Mouse (Mus musculus) liver, embryonic 15.5 days (tissue): Measurements from ENCODE around the gene Tbc1d10a. TPM values are rescaled to one million over a fixed set of nuclear protein-coding genes. Genes with fewer than 3 reads are reported as not detected.
"Not testable (repeated sequence)": the region's sequence is repeated elsewhere in the genome, so short reads cannot be mapped to it uniquely, and the experiment has no call there.

ENCODE experiments used
- ATAC-seq: fragments of 200-750 bp; cut with Nextera tagmentation; 2 replicates; pipeline ENCODE4 v1.8.0; 2017; ENCODE audit warnings: moderate number of reproducible peaks, mild to moderate bottlenecking, moderate library complexity; ENCODE audit not compliant: insufficient read depth
- H3K27ac ChIP-seq: fragments of 300-500 bp; sonication (generic); replicated peaks from 2 replicates; pipeline ENCODE4 v1.5.1; 2015; ENCODE audit warnings: mild to moderate bottlenecking, inconsistent platforms
- H3K27me3 ChIP-seq: fragments of 300-500 bp; sonication (generic); 2 replicates; pipeline ENCODE4 v1.6.1; 2015; ENCODE audit warnings: mild to moderate bottlenecking, inconsistent platforms
- H3K36me3 ChIP-seq: fragments of 300-500 bp; sonication (generic); replicated peaks from 2 replicates; pipeline ENCODE4 v1.6.1; 2015; ENCODE audit warnings: moderate library complexity, mild to moderate bottlenecking, inconsistent platforms
- H3K4me1 ChIP-seq: fragments of 300-500 bp; sonication (generic); replicated peaks from 2 replicates; pipeline ENCODE4 v1.6.1; 2015; ENCODE audit warnings: inconsistent platforms
- H3K4me2 ChIP-seq: fragments of 300-500 bp; sonication (generic); 2 replicates; pipeline ENCODE4 v1.6.1; 2015; ENCODE audit warnings: moderate library complexity, mild to moderate bottlenecking, inconsistent platforms
- H3K4me3 ChIP-seq: fragments of 300-500 bp; sonication (generic); replicated peaks from 2 replicates; pipeline ENCODE4 v1.5.1; 2015; ENCODE audit warnings: mild to moderate bottlenecking, inconsistent platforms
- H3K9ac ChIP-seq: fragments of 300-500 bp; sonication (generic); 2 replicates; pipeline ENCODE4 v1.6.1; 2015; ENCODE audit warnings: moderate library complexity, mild to moderate bottlenecking, inconsistent platforms
- H3K9me3 ChIP-seq: fragments of 300-500 bp; sonication (generic); replicated peaks from 2 replicates; pipeline ENCODE4 v1.6.1; 2016; ENCODE audit warnings: inconsistent platforms
- WGBS: fragments of 180-500 bp; shearing (Covaris S2); methylation state at CpG from one replicate; pipeline ENCODE4 v1.1.7; 2015; ENCODE audit warnings: mixed read lengths; ENCODE audit not compliant: insufficient replicate concordance; 5-methylcytosine and 5-hydroxymethylcytosine counted together
- polyA plus RNA-seq: library from polyadenylated mRNA; unstranded; fragments of >200 nt; fragmentation: Nextera tagmentation; extraction: Ambion mirVana; gene quantifications from 2 replicates; pipeline ENCODE4 v1.2.1, GENCODE M21; 2015

Tbc1d10a gene
- polyA plus RNA-seq, 1 experiment from 2014 or later: 7.0 TPM

DNA sequence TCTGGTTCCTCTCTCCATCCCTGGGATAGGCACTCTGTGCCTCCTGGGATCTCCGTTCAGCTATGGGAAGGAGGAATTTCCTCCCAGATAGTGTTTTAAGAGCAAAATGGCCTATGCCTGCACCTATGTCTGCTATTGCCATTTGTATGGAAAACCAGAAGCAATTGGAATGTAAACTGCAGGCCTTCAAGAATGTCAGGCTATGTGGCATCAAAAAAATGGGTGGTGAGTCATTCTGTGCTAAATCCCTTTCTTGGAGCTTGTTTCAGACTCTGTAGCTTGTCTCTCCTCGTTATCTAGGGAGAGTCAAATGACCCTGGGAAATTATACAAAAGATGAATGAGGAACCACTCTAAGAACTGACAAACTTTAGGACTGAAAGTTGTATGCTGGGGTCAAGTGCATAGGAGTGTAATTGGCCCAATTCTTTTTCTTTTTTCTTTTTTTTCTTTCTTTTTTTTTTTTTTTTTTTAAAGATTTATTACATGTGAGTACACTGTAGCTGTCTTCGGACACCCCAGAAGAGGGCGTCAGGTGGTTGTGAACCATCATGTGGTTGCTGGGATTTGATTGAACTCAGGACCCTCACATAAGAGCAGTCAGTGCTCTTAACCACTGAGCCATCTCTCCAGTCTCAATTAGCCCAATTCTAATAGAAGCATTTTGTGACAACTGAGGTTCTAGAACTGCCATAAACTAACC lies 2.2 kb upstream of the Tbc1d10a start:
- H3K27ac ChIP-seq: no peak overlapping the region
- H3K4me3 ChIP-seq: no peak overlapping the region
- no peak for ATAC-seq
- no peak overlapping the region for H3K4me2 ChIP-seq
- no peaks in the 10 kb centered on the region for H3K27me3 ChIP-seq
- peaks cover 21% of the 10 kb centered on the region for H3K4me1 ChIP-seq
- peaks cover 39% of the 10 kb centered on the region for H3K36me3 ChIP-seq
- no peaks in the 10 kb centered on the region for H3K9me3 ChIP-seq
- WGBS: 65% methylated on average over 4 of the region's 4 CpGs
- H3K9ac ChIP-seq: no peak overlapping the region

DNA sequence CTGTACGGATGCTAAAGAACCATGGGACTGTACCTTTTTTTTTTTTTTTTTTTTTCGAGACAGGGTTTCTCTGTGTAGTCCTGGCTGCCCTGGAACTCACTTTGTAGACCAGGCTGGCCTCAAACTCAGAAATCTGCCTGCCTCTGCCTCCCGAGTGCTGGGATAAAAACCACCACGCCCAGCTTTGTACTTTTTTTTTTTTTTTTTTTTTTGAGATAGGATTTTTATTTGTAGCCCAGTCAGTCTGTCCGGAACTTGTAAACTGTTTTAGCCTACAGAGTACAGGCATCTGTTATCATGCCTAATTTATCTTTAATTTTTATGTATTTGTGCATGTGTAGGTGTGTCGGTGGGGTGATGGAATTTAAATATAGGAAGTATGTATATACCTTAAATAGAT lies 1.1 kb upstream of the Tbc1d10a start:
- H3K4me3 ChIP-seq, H3K9me3 ChIP-seq, H3K9ac ChIP-seq, ATAC-seq, H3K4me2 ChIP-seq, H3K27ac ChIP-seq, H3K27me3 ChIP-seq: not testable (repeated sequence)
- Histone ChIP-seq H3K4me1 (peaks cover 27% of the 10 kb centered on the region), H3K36me3 (peaks cover 28% of the 10 kb centered on the region)
- 72% methylated on average over 6 of the region's 6 CpGs for WGBS

- 24% methylated on average over 9 of the region's 9 CpGs for WGBS
- Histone ChIP-seq H3K9me3 (no peaks in the 10 kb centered on the region), H3K27me3 (no peaks in the 10 kb centered on the region), H3K27ac (no peak overlapping the region), H3K4me2 (peak overlapping the region; percentile 98), H3K4me1 (peaks cover 38% of the 10 kb centered on the region), H3K4me3 (peak overlapping the region; percentile 86), H3K9ac (peak overlapping the region; percentile 93), H3K36me3 (peaks cover 10% of the 10 kb centered on the region)
- ATAC-seq: no peak
These were observed 720 bp downstream of the Tbc1d10a start for GRCm38 (mm10) chr11:4187318-4187700.

DNA sequence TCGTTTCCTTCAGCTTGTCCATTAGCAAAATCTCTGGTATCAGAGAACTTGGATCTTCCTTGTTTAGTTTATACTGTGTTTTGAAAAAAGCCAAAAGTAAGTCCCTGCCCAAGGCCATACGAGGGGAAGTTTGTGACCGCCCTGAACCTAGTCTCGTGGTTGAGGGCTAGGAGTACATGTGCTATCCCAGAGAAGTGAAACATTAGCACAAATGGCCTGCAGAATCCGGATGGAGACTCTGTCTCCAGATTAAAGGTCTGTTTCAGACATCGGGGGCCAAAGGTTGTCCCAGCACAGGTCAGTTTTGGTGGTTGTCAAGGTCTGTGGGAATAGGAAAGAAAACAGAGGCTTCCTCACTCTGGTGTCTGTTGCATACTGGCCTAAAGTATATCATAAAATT lies 2.6 kb downstream of the Tbc1d10a start:
- H3K27me3 ChIP-seq: no peaks in the 10 kb centered on the region
- no peaks in the 10 kb centered on the region for H3K9me3 ChIP-seq
- WGBS: 62% methylated on average over 6 of the region's 6 CpGs
- no peaks in the 10 kb centered on the region for H3K36me3 ChIP-seq
- peaks cover 38% of the 10 kb centered on the region for H3K4me1 ChIP-seq
- H3K27ac ChIP-seq: no peak overlapping the region
- no peak overlapping the region for H3K4me2 ChIP-seq
- no peak overlapping the region for H3K4me3 ChIP-seq
- H3K9ac ChIP-seq: no peak overlapping the region
- ATAC-seq: no peak

- no peaks in the 10 kb centered on the region for H3K9me3 ChIP-seq
- H3K27ac ChIP-seq: no peak overlapping the region
- WGBS: 74% methylated on average over 3 of the region's 3 CpGs
- peaks cover 38% of the 10 kb centered on the region for H3K4me1 ChIP-seq
- ATAC-seq: no peak
- H3K36me3 ChIP-seq: no peaks in the 10 kb centered on the region
- H3K27me3 ChIP-seq: no peaks in the 10 kb centered on the region
- no peak overlapping the region for H3K9ac ChIP-seq
- H3K4me2 ChIP-seq: no peak overlapping the region
- no peak overlapping the region for H3K4me3 ChIP-seq
These were observed 4.1 kb downstream of the Tbc1d10a start for GRCm38 (mm10) chr11:4190677-4191076.

- no peaks in the 10 kb centered on the region for H3K36me3 ChIP-seq
- no peaks in the 10 kb centered on the region for H3K27me3 ChIP-seq
- no peak overlapping the region for H3K4me3 ChIP-seq
- 73% methylated on average over 3 of the region's 3 CpGs for WGBS
- no peaks in the 10 kb centered on the region for H3K9me3 ChIP-seq
- no peak overlapping the region for H3K4me2 ChIP-seq
- ATAC-seq: no peak
- peaks cover 25% of the 10 kb centered on the region for H3K4me1 ChIP-seq
- no peak overlapping the region for H3K9ac ChIP-seq
- no peak overlapping the region for H3K27ac ChIP-seq
These were observed 6.2 kb downstream of the Tbc1d10a start for GRCm38 (mm10) chr11:4192757-4193156.

- Histone ChIP-seq H3K4me3 (no peak overlapping the region), H3K4me2 (no peak overlapping the region), H3K9ac (no peak overlapping the region), H3K27me3 (no peaks in the 10 kb centered on the region), H3K9me3 (no peaks in the 10 kb centered on the region), H3K4me1 (peaks cover 19% of the 10 kb centered on the region), H3K36me3 (no peaks in the 10 kb centered on the region), H3K27ac (no peak overlapping the region)
- no peak for ATAC-seq
These were observed 6.8 kb downstream of the Tbc1d10a start for GRCm38 (mm10) chr11:4193420-4193819.

GRCm38 (mm10) chr11:4195597-4196031 lies 9.0 kb downstream of the Tbc1d10a start:
- no peaks in the 10 kb centered on the region for H3K27me3 ChIP-seq
- H3K9me3 ChIP-seq: no peaks in the 10 kb centered on the region
- 38% methylated on average over 3 of the region's 3 CpGs for WGBS
- no peak overlapping the region for H3K9ac ChIP-seq
- H3K4me1 ChIP-seq: peaks cover 9% of the 10 kb centered on the region
- ATAC-seq: no peak
- H3K4me3 ChIP-seq: no peak overlapping the region
- no peak overlapping the region for H3K27ac ChIP-seq
- no peak overlapping the region for H3K4me2 ChIP-seq
- H3K36me3 ChIP-seq: no peaks in the 10 kb centered on the region

GRCm38 (mm10) chr11:4196636-4197035 lies 10.0 kb downstream of the Tbc1d10a start:
- Histone ChIP-seq H3K4me2 (no peak overlapping the region), H3K4me3 (no peak overlapping the region), H3K27me3 (no peaks in the 10 kb centered on the region), H3K36me3 (no peaks in the 10 kb centered on the region), H3K4me1 (no peaks in the 10 kb centered on the region), H3K27ac (no peak overlapping the region), H3K9ac (no peak overlapping the region), H3K9me3 (no peaks in the 10 kb centered on the region)
- no peak for ATAC-seq
- WGBS: 70% methylated on average over 8 of the region's 8 CpGs

DNA sequence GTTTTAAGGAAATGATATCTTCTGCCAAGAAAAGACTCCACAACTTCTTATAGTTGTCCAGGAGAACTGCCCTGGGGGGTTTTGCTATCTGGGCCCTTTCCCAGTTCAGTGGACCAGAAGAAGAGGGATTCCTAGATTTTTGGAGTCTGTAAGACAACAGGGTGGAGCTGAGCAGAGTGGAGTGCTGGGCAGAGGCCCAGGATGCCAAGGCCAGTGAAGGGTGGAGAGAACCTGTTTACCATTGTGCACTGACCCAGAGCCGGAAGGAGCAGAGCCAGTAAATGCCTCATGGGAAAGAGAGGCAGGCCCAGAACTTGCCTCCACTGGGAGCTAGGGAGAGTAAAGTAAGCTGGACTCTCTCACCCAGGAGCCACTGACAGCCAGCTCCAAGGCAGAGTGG lies 11.1 kb downstream of the Tbc1d10a start:
- Histone ChIP-seq H3K36me3 (no peaks in the 10 kb centered on the region), H3K27me3 (no peaks in the 10 kb centered on the region), H3K27ac (no peak overlapping the region), H3K9ac (no peak overlapping the region), H3K4me2 (no peak overlapping the region), H3K4me1 (no peaks in the 10 kb centered on the region; the same call in 1 of the 2 replicates), H3K9me3 (no peaks in the 10 kb centered on the region), H3K4me3 (no peak overlapping the region)
- WGBS: 72% methylated on average over 1 of the region's 1 CpGs
- ATAC-seq: no peak

DNA sequence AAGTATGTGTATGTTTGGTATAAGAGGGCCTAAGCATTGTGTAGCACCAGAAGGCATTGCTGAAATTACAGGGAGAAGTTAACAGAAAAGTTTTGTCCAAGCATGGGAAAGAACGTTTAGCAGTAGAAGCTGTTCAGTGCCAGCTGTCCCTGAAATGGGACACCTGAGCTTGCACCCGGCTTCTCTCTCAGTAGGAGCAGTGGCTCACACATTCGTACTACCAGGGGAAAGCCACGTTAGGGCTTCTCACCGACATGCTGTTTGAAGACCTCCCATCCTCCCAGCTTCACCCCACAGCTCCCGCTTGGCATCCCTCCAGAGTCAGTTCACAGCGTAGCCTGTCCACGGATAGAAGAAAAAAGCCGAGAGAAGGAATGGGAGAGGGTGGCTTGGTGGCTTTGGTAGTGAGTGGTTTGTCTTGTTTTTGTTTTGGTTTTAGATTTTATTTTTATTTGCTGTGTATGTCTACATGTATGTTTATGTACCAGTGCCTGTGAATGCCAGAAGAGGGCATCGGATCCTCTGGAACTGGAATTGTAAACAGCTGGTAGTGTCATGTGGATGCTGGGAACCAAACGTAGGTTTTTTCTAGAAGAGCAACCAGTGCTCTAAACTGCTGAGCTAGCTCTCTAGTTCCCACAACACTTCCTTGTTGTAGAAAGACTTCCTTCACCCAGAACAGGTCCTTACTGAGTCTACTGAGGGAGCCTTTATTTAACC lies 15.6 kb downstream of the Tbc1d10a start:
- 71% methylated on average over 11 of the region's 11 CpGs for WGBS

More for the DNA sequence above, 15.6 kb downstream of the Tbc1d10a start:
- Histone ChIP-seq H3K9me3 (no peaks in the 10 kb centered on the region), H3K27ac (no peak overlapping the region), H3K9ac (no peak overlapping the region), H3K27me3 (no peaks in the 10 kb centered on the region), H3K4me1 (peaks cover 10% of the 10 kb centered on the region), H3K4me3 (no peak overlapping the region), H3K4me2 (no peak overlapping the region), H3K36me3 (0 out of 2 replicates have a peak, but pooled peaks cover 3% of the 10 kb centered on the region)
- ATAC-seq: no peak
